Mouse (Mus musculus): ENCODE data around the gene Sorbs1. TPM values are rescaled to one million over a fixed set of nuclear protein-coding genes. Genes with fewer than 3 reads are reported as not detected.

Gene Sorbs1
- polyA plus RNA-seq, 1 experiment from 2014 or later = 98.8 TPM

GRCm38 (mm10) chr19:40459338-40459737, 54.2 kb downstream of the Sorbs1 start:
- Histone ChIP-seq H3K36me3 (replicated peaks; ENCODE audit: control insufficient read depth, insufficient read depth) (no peaks in the 10 kb centered on the region), H3K9ac (no peak overlapping the region)

GRCm38 (mm10) chr19:40458806-40459205, 54.8 kb downstream of the Sorbs1 start:
- Histone ChIP-seq H3K4me1 (replicated peaks; ENCODE audit: control insufficient read depth, insufficient read depth, low read length) (peaks cover 14% of the 10 kb centered on the region; the same call in 1 of the 2 replicates), H3K4me3 (replicated peaks; ENCODE audit: low read length) (no peak overlapping the region), H3K27me3 (ENCODE audit: control insufficient read depth, insufficient read depth, low read length) (no peaks in the 10 kb centered on the region), H3K4me2 (replicated peaks) (no peak overlapping the region), H3K9me3 (ENCODE audit: control insufficient read depth, low read length) (no peaks in the 10 kb centered on the region), H3K27ac (no peak overlapping the region), H3K36me3 (replicated peaks; ENCODE audit: control insufficient read depth, insufficient read depth) (no peaks in the 10 kb centered on the region), H3K9ac (no peak overlapping the region)
- 76% methylated on average over 3 of the region's 3 CpGs for WGBS
- no peak for DNase-seq (ENCODE audit: low spot score)
- ATAC-seq (ENCODE audit: low FRiP score) = no peak

More at GRCm38 (mm10) chr19:40459338-40459737, 54.2 kb downstream of the Sorbs1 start:
- Histone ChIP-seq H3K9me3 (ENCODE audit: control insufficient read depth, low read length) (no peaks in the 10 kb centered on the region), H3K4me2 (replicated peaks) (no peak overlapping the region), H3K4me3 (replicated peaks; ENCODE audit: low read length) (no peak overlapping the region), H3K4me1 (replicated peaks; ENCODE audit: control insufficient read depth, insufficient read depth, low read length) (peaks cover 14% of the 10 kb centered on the region; the same call in 1 of the 2 replicates), H3K27ac (no peak overlapping the region), H3K27me3 (ENCODE audit: control insufficient read depth, insufficient read depth, low read length) (no peaks in the 10 kb centered on the region)
- WGBS = 29% methylated on average over 1 of the region's 1 CpGs
- ATAC-seq (ENCODE audit: low FRiP score) (no peak), DNase-seq (ENCODE audit: low spot score) (no peak)

GRCm38 (mm10) chr19:40455248-40455647, 58.3 kb downstream of the Sorbs1 start:
- Histone ChIP-seq H3K4me3 (replicated peaks; ENCODE audit: low read length) (no peak overlapping the region), H3K27me3 (ENCODE audit: control insufficient read depth, insufficient read depth, low read length) (no peaks in the 10 kb centered on the region), H3K4me2 (replicated peaks) (no peak overlapping the region), H3K36me3 (replicated peaks; ENCODE audit: control insufficient read depth, insufficient read depth) (peaks cover 8% of the 10 kb centered on the region), H3K4me1 (replicated peaks; ENCODE audit: control insufficient read depth, insufficient read depth, low read length) (0 out of 2 replicates have a peak, but pooled peaks cover 7% of the 10 kb centered on the region), H3K9ac (no peak overlapping the region), H3K27ac (no peak overlapping the region), H3K9me3 (ENCODE audit: control insufficient read depth, low read length) (no peaks in the 10 kb centered on the region)
- WGBS = 95% methylated on average over 4 of the region's 4 CpGs
- ATAC-seq (ENCODE audit: low FRiP score) = no peak
- DNase-seq (ENCODE audit: low spot score) = no peak

GRCm38 (mm10) chr19:40454096-40454495, 59.5 kb downstream of the Sorbs1 start:
- ATAC-seq (ENCODE audit: low FRiP score) (no peak), DNase-seq (ENCODE audit: low spot score) (no peak)
- Histone ChIP-seq H3K4me2 (replicated peaks) (no peak overlapping the region), H3K4me1 (replicated peaks; ENCODE audit: control insufficient read depth, insufficient read depth, low read length) (0 out of 2 replicates have a peak, but pooled peaks cover 4% of the 10 kb centered on the region), H3K9me3 (ENCODE audit: control insufficient read depth, low read length) (no peaks in the 10 kb centered on the region), H3K36me3 (replicated peaks; ENCODE audit: control insufficient read depth, insufficient read depth) (peaks cover 14% of the 10 kb centered on the region), H3K27me3 (ENCODE audit: control insufficient read depth, insufficient read depth, low read length) (no peaks in the 10 kb centered on the region), H3K4me3 (replicated peaks; ENCODE audit: low read length) (no peak overlapping the region), H3K9ac (no peak overlapping the region), H3K27ac (no peak overlapping the region)
- WGBS = 98% methylated on average over 4 of the region's 4 CpGs

- H3K27ac ChIP-seq = no peak overlapping the region
- 97% methylated on average over 2 of the region's 2 CpGs for WGBS
- DNase-seq (ENCODE audit: low spot score) (no peak), ATAC-seq (ENCODE audit: low FRiP score) (no peak)
- no peaks in the 10 kb centered on the region for H3K9me3 ChIP-seq (ENCODE audit: control insufficient read depth, low read length)
- no peak overlapping the region for H3K4me2 ChIP-seq (replicated peaks)
- H3K27me3 ChIP-seq (ENCODE audit: control insufficient read depth, insufficient read depth, low read length) = no peaks in the 10 kb centered on the region
- H3K4me3 ChIP-seq (replicated peaks; ENCODE audit: low read length) = no peak overlapping the region
- H3K9ac ChIP-seq = no peak overlapping the region
- H3K4me1 ChIP-seq (replicated peaks; ENCODE audit: control insufficient read depth, insufficient read depth, low read length) = no peaks in the 10 kb centered on the region
- peaks cover 21% of the 10 kb centered on the region for H3K36me3 ChIP-seq (replicated peaks; ENCODE audit: control insufficient read depth, insufficient read depth)
Measured at GRCm38 (mm10) chr19:40452201-40452600, 61.4 kb downstream of the Sorbs1 start.

- no peaks in the 10 kb centered on the region for H3K27me3 ChIP-seq (ENCODE audit: control insufficient read depth, insufficient read depth, low read length)
- WGBS = 85% methylated on average over 6 of the region's 6 CpGs
- no peak overlapping the region for H3K4me3 ChIP-seq (replicated peaks; ENCODE audit: low read length)
- no peak for DNase-seq (ENCODE audit: low spot score)
- H3K4me2 ChIP-seq (replicated peaks) = no peak overlapping the region
- H3K4me1 ChIP-seq (replicated peaks; ENCODE audit: control insufficient read depth, insufficient read depth, low read length) = no peaks in the 10 kb centered on the region
- no peak for ATAC-seq (ENCODE audit: low FRiP score)
- no peak overlapping the region for H3K27ac ChIP-seq
- H3K9ac ChIP-seq = no peak overlapping the region
- no peaks in the 10 kb centered on the region for H3K9me3 ChIP-seq (ENCODE audit: control insufficient read depth, low read length)
- peaks cover 21% of the 10 kb centered on the region for H3K36me3 ChIP-seq (replicated peaks; ENCODE audit: control insufficient read depth, insufficient read depth)
Measured at GRCm38 (mm10) chr19:40451307-40451706, 62.3 kb downstream of the Sorbs1 start.

- Histone ChIP-seq H3K9ac (no peak overlapping the region), H3K36me3 (replicated peaks; ENCODE audit: control insufficient read depth, insufficient read depth) (peaks cover 30% of the 10 kb centered on the region), H3K4me2 (replicated peaks) (no peak overlapping the region), H3K27ac (no peak overlapping the region), H3K4me1 (replicated peaks; ENCODE audit: control insufficient read depth, insufficient read depth, low read length) (no peaks in the 10 kb centered on the region), H3K27me3 (ENCODE audit: control insufficient read depth, insufficient read depth, low read length) (no peaks in the 10 kb centered on the region), H3K4me3 (replicated peaks; ENCODE audit: low read length) (no peak overlapping the region), H3K9me3 (ENCODE audit: control insufficient read depth, low read length) (no peaks in the 10 kb centered on the region)
- ATAC-seq (ENCODE audit: low FRiP score) (no peak), DNase-seq (ENCODE audit: low spot score) (no peak)
- 93% methylated on average over 9 of the region's 9 CpGs for WGBS
Measured at GRCm38 (mm10) chr19:40446525-40446924, 67.1 kb downstream of the Sorbs1 start.

- H3K4me3 ChIP-seq (replicated peaks; ENCODE audit: low read length) = no peak overlapping the region
- DNase-seq (ENCODE audit: low spot score) (no peak), ATAC-seq (ENCODE audit: low FRiP score) (no peak)
- no peaks in the 10 kb centered on the region for H3K9me3 ChIP-seq (ENCODE audit: control insufficient read depth, low read length)
- no peak overlapping the region for H3K9ac ChIP-seq
- H3K4me1 ChIP-seq (replicated peaks; ENCODE audit: control insufficient read depth, insufficient read depth, low read length) = 0 out of 2 replicates have a peak, but pooled peaks cover 7% of the 10 kb centered on the region
- no peak overlapping the region for H3K27ac ChIP-seq
- H3K4me2 ChIP-seq (replicated peaks) = no peak overlapping the region
- H3K27me3 ChIP-seq (ENCODE audit: control insufficient read depth, insufficient read depth, low read length) = no peaks in the 10 kb centered on the region
- H3K36me3 ChIP-seq (replicated peaks; ENCODE audit: control insufficient read depth, insufficient read depth) = peaks cover 10% of the 10 kb centered on the region; the same call in 1 of the 2 replicates
- 85% methylated on average over 3 of the region's 3 CpGs for WGBS
Measured at GRCm38 (mm10) chr19:40442377-40442776, 71.2 kb downstream of the Sorbs1 start.

- Histone ChIP-seq H3K4me3 (replicated peaks; ENCODE audit: low read length) (no peak overlapping the region), H3K4me2 (replicated peaks) (no peak overlapping the region), H3K9me3 (ENCODE audit: control insufficient read depth, low read length) (no peaks in the 10 kb centered on the region), H3K27ac (no peak overlapping the region), H3K36me3 (replicated peaks; ENCODE audit: control insufficient read depth, insufficient read depth) (peaks cover 5% of the 10 kb centered on the region; the same call in 1 of the 2 replicates), H3K27me3 (ENCODE audit: control insufficient read depth, insufficient read depth, low read length) (no peaks in the 10 kb centered on the region), H3K9ac (no peak overlapping the region), H3K4me1 (replicated peaks; ENCODE audit: control insufficient read depth, insufficient read depth, low read length) (0 out of 2 replicates have a peak, but pooled peaks cover 7% of the 10 kb centered on the region)
- 83% methylated on average over 4 of the region's 4 CpGs for WGBS
- no peak for ATAC-seq (ENCODE audit: low FRiP score)
- no peak for DNase-seq (ENCODE audit: low spot score)
Measured at GRCm38 (mm10) chr19:40440951-40441350, 72.6 kb downstream of the Sorbs1 start.

GRCm38 (mm10) chr19:40438907-40439306, 74.7 kb downstream of the Sorbs1 start:
- no peak overlapping the region for H3K27ac ChIP-seq
- no peak overlapping the region for H3K4me3 ChIP-seq (replicated peaks; ENCODE audit: low read length)
- no peak overlapping the region for H3K9ac ChIP-seq
- peaks cover 16% of the 10 kb centered on the region for H3K4me1 ChIP-seq (replicated peaks; ENCODE audit: control insufficient read depth, insufficient read depth, low read length)
- H3K9me3 ChIP-seq (ENCODE audit: control insufficient read depth, low read length) = no peaks in the 10 kb centered on the region
- 0 out of 2 replicates have a peak, but pooled peaks cover 3% of the 10 kb centered on the region for H3K36me3 ChIP-seq (replicated peaks; ENCODE audit: control insufficient read depth, insufficient read depth)
- no peaks in the 10 kb centered on the region for H3K27me3 ChIP-seq (ENCODE audit: control insufficient read depth, insufficient read depth, low read length)
- WGBS = 94% methylated on average over 10 of the region's 10 CpGs
- no peak overlapping the region for H3K4me2 ChIP-seq (replicated peaks)
- no peak for DNase-seq (ENCODE audit: low spot score)
- no peak for ATAC-seq (ENCODE audit: low FRiP score)
